Mouse (Mus musculus): ENCODE measurements around the gene Ampd3.

DNA sequence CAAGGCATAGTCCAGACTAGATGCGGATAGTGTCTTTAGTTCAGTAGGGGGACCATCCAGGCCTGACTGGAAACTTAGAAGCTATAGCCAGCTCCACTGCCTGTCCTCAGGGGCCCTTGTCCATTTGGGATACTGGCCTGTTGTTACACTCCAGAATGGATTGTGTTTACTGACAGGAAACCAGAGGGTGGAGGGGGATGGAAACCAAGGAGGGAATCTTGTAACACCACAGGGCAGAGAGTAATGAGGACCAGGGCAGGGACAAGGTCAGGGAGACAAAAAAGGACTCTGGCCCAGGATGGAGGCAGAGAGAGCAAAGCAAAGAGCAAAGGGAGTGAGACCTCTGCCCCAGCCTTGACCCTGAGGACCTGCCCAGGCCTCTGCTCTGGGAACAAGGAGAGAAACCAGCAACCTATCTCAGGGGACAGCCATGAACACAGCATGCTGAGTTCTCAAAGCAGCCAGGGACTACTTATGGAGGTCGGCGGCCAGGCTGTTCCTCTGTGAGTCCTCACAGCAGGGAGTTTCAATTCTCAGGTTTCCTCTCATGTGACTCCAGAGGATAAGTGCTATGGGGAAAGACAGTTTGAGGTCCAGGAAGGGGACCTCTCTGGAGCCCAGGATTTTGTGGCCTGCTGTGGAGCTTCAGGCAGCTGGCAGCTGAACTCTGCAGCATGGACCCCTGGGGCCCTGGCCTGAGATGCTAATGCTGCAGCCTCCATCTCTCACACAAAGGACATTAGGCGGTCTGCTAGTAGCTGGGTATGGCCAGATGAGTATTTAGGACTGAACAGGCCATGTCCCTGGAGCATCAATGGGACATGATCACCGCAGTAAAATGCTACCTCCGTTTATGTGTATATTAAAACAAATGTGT, 36.7 kb upstream of the Ampd3 start:
- TF ChIP-seq POLR2A (IDR thresholded peaks at IDR 0.05; ENCODE audit: control insufficient read depth, low read depth, low read length): no peak
- TF ChIP-seq CTCF (IDR thresholded peaks at IDR 0.05; ENCODE audit: control insufficient read depth, insufficient read depth, insufficient replicate concordance, low read depth, low read length): no peak

All from testis, adult 2 months (tissue).